ENCODE assay signal across 13 mouse cellular contexts in genomic region chr19:46244628-46245027, GRCm38 (mm10).
"Had no signal": no experiment of that assay in that cellular context is flagged by ENCODE, and none has a peak within 500 bp of the region (broad histone marks: within the 10 kb centered on the region; RNA-seq: fewer than 3 reads in every experiment).

No protein-coding gene starts in this region.

- H3K9ac ChIP-seq: limb, embryonic 12.5 days; liver, embryonic 13.5 days; liver, postnatal 0 days; lung, embryonic 15.5 days had no signal

- H3K4me2 ChIP-seq: limb, embryonic 12.5 days; liver, embryonic 13.5 days; lung, embryonic 15.5 days; midbrain, embryonic 11.5 days had no signal

- ATAC-seq: liver, postnatal 0 days had no signal

- H3K4me1 ChIP-seq: lung, embryonic 15.5 days had no signal

- H3K27me3 ChIP-seq: limb, embryonic 12.5 days; liver, embryonic 13.5 days; lung, embryonic 15.5 days; megakaryocyte, embryonic 14.5 days had no signal

- DNase-seq: kidney, adult 2 months; kidney, postnatal 36 days; liver; liver, embryonic 13.5 days; liver, postnatal 0 days; lung, postnatal 14 days; right cerebral cortex, adult 18-20 months; thymus, postnatal 36 days had no signal

- H3K27ac ChIP-seq: limb, embryonic 12.5 days; liver, embryonic 13.5 days; lung, embryonic 15.5 days; macrophage had no signal

- H3K9me3 ChIP-seq: limb, embryonic 12.5 days; liver, embryonic 13.5 days; lung, embryonic 15.5 days had no signal

- H3K4me3 ChIP-seq: limb, embryonic 12.5 days; liver, embryonic 13.5 days; lung, embryonic 15.5 days; megakaryocyte, embryonic 14.5 days had no signal
